ENCODE assay signal across 9 mouse cellular contexts in the genomic region with DNA sequence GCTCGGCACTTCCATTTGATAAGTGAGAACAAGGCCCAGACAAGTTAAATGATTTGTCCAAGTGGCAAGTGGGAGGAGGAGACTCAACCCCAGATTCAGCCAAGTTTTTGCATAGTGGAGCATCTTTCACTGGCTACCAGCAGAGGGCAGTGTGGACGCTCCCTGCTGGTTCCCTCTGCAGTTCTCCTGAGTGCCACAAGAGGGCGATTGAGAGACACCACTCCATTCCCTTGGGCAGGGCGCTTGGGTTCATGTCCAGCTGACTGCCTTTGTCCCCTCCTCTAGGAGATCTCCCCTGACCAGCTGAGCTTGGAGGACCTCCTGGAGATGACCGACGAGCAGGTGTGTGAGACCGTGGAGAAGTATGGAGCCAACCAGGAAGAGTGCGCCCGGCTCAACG.
A peak's percentile ranks its signal among the peaks of the same experiment; 100 is the strongest.
DNase-seq lines count a peak whose midpoint lies in the region; ATAC-seq lines count a peak whose summit lies in the region.
"Had no signal": no experiment of that assay in that cellular context is flagged by ENCODE, and none has a peak within 500 bp of the region (broad histone marks: within the 10 kb centered on the region; RNA-seq: fewer than 3 reads in every experiment).

No protein-coding gene starts in this region.

- no peak overlapping the region for H3K4me2 ChIP-seq in midbrain, embryonic 16.5 days (ENCODE audit: low read length)
- H3K4me2 ChIP-seq in forebrain, embryonic 15.5 days (replicated peaks): no peak overlapping the region
- H3K4me2 ChIP-seq in limb, embryonic 11.5 days (ENCODE audit: low read depth, severe bottlenecking): no peak overlapping the region
- no peak overlapping the region for H3K4me2 ChIP-seq in neural tube, embryonic 11.5 days (ENCODE audit: low read depth)
- H3K4me2 ChIP-seq: embryonic facial prominence, embryonic 13.5 days had no signal

- no peaks in the 10 kb centered on the region for H3K36me3 ChIP-seq in midbrain, embryonic 10.5 days
- H3K36me3 ChIP-seq in midbrain, embryonic 16.5 days (ENCODE audit: control insufficient read depth, insufficient read depth, low read length): no peaks in the 10 kb centered on the region; the same call in none of the 2 replicates
- H3K36me3 ChIP-seq in forebrain, embryonic 15.5 days: no peaks in the 10 kb centered on the region
- no peaks in the 10 kb centered on the region for H3K36me3 ChIP-seq in limb, embryonic 11.5 days (ENCODE audit: control insufficient read depth, insufficient read depth, low read length)
- no peaks in the 10 kb centered on the region for H3K36me3 ChIP-seq in neural tube, embryonic 11.5 days (ENCODE audit: control insufficient read depth, insufficient read depth, low read length)
- H3K36me3 ChIP-seq: embryonic facial prominence, embryonic 13.5 days had no signal

- H3K27ac ChIP-seq in midbrain, embryonic 10.5 days (replicated peaks): no peak overlapping the region
- no peak overlapping the region for H3K27ac ChIP-seq in midbrain, embryonic 16.5 days (ENCODE audit: low read length)
- H3K27ac ChIP-seq in forebrain, embryonic 15.5 days (replicated peaks): no peak overlapping the region
- H3K27ac ChIP-seq in limb, embryonic 11.5 days (replicated peaks; ENCODE audit: low read depth, low read length): no peak overlapping the region
- H3K27ac ChIP-seq in neural tube, embryonic 11.5 days (ENCODE audit: low read depth, low read length): no peak overlapping the region
- H3K27ac ChIP-seq: embryonic facial prominence, embryonic 13.5 days had no signal

- DNase-seq in midbrain, embryonic 10.5 days (ENCODE audit: low spot score): peak; percentile 70
- DNase-seq in c-Kit-negative CD71-positive TER-119-positive erythroid progenitor cells, embryonic 14.5 days (ENCODE audit: low read depth, low spot score): peak; percentile 32
- DNase-seq in kidney, adult 8-10 months: peak; percentile 63 to 81
- peak; percentile 79 for DNase-seq in limb, embryonic 11.5 days (ENCODE audit: low spot score)
- DNase-seq in neural tube, embryonic 11.5 days (ENCODE audit: low spot score): peak; percentile 48
- DNase-seq in testis, postnatal 10 days (ENCODE audit: low spot score): peak; percentile 83

- H3K9me3 ChIP-seq in midbrain, embryonic 10.5 days (replicated peaks): no peaks in the 10 kb centered on the region
- H3K9me3 ChIP-seq in midbrain, embryonic 16.5 days (replicated peaks; ENCODE audit: control insufficient read depth, low read length, poor library complexity, severe bottlenecking): no peaks in the 10 kb centered on the region
- H3K9me3 ChIP-seq in forebrain, embryonic 15.5 days: no peaks in the 10 kb centered on the region
- H3K9me3 ChIP-seq in limb, embryonic 11.5 days (ENCODE audit: control insufficient read depth, low read length): no peaks in the 10 kb centered on the region
- no peaks in the 10 kb centered on the region for H3K9me3 ChIP-seq in neural tube, embryonic 11.5 days (ENCODE audit: control insufficient read depth, low read length)
- H3K9me3 ChIP-seq: embryonic facial prominence, embryonic 13.5 days had no signal

- H3K4me3 ChIP-seq in midbrain, embryonic 10.5 days: no peak overlapping the region
- H3K4me3 ChIP-seq in midbrain, embryonic 16.5 days (ENCODE audit: low read depth, low read length): no peak overlapping the region
- H3K4me3 ChIP-seq in forebrain, embryonic 15.5 days: no peak overlapping the region
- H3K4me3 ChIP-seq in limb, embryonic 11.5 days (ENCODE audit: low read depth, low read length): no peak overlapping the region
- H3K4me3 ChIP-seq in neural tube, embryonic 11.5 days (ENCODE audit: low read depth, low read length): no peak overlapping the region
- H3K4me3 ChIP-seq: embryonic facial prominence, embryonic 13.5 days had no signal

- no peaks in the 10 kb centered on the region for H3K27me3 ChIP-seq in midbrain, embryonic 10.5 days (ENCODE audit: low read depth, poor library complexity, severe bottlenecking)
- H3K27me3 ChIP-seq in midbrain, embryonic 16.5 days (ENCODE audit: control insufficient read depth, insufficient read depth, low read depth, low read length): no peaks in the 10 kb centered on the region
- H3K27me3 ChIP-seq in forebrain, embryonic 15.5 days: no peaks in the 10 kb centered on the region
- no peaks in the 10 kb centered on the region for H3K27me3 ChIP-seq in limb, embryonic 11.5 days (ENCODE audit: control insufficient read depth, insufficient read depth, low read length)
- H3K27me3 ChIP-seq in neural tube, embryonic 11.5 days (ENCODE audit: control insufficient read depth, insufficient read depth, low read length): no peaks in the 10 kb centered on the region

- peaks cover 9% of the 10 kb centered on the region for H3K4me1 ChIP-seq in midbrain, embryonic 10.5 days
- no peaks in the 10 kb centered on the region for H3K4me1 ChIP-seq in midbrain, embryonic 16.5 days (ENCODE audit: control insufficient read depth, insufficient read depth, low read length)
- H3K4me1 ChIP-seq in forebrain, embryonic 15.5 days: peaks cover 4% of the 10 kb centered on the region; the same call in 1 of the 2 replicates
- H3K4me1 ChIP-seq in limb, embryonic 11.5 days (ENCODE audit: control insufficient read depth, insufficient read depth, low read length): no peaks in the 10 kb centered on the region
- no peaks in the 10 kb centered on the region for H3K4me1 ChIP-seq in neural tube, embryonic 11.5 days (ENCODE audit: control insufficient read depth, insufficient read depth, low read length)

- no peak overlapping the region for H3K9ac ChIP-seq in midbrain, embryonic 16.5 days (ENCODE audit: low read depth, low read length)
- H3K9ac ChIP-seq in forebrain, embryonic 15.5 days (replicated peaks): no peak overlapping the region
- no peak overlapping the region for H3K9ac ChIP-seq in limb, embryonic 11.5 days (ENCODE audit: low read length)
- no peak overlapping the region for H3K9ac ChIP-seq in neural tube, embryonic 11.5 days (ENCODE audit: low read length)
- H3K9ac ChIP-seq: embryonic facial prominence, embryonic 13.5 days had no signal

- 70% methylated on average over 10 of the region's 10 CpGs for WGBS in midbrain, embryonic 10.5 days
- 69% methylated on average over 10 of the region's 10 CpGs for WGBS in midbrain, embryonic 16.5 days
- 72% methylated on average over 10 of the region's 10 CpGs for WGBS in forebrain, embryonic 15.5 days
- WGBS in limb, embryonic 11.5 days: 67% methylated on average over 10 of the region's 10 CpGs
- 70% methylated on average over 10 of the region's 10 CpGs for WGBS in neural tube, embryonic 11.5 days

- ATAC-seq in midbrain, embryonic 16.5 days: no peak
- ATAC-seq in forebrain, embryonic 15.5 days (replicated peaks): peak; percentile 46; the same call in 1 of the 2 replicates
- no peak; the same call in 1 of the 2 replicates for ATAC-seq in limb, embryonic 11.5 days (ENCODE audit: insufficient number of reproducible peaks, low FRiP score, low TSS enrichment, low read depth)
- no peak for ATAC-seq in neural tube, embryonic 11.5 days (ENCODE audit: insufficient read depth, low FRiP score, low TSS enrichment)

Comparison
In these comparisons a context has a peak if more than half of its experiments do, and no peak if none do; other contexts are left out.
1. DNase-seq: peak in every context shown above with its lines; median percentile 83 in testis, postnatal 10 days; 79 in limb, embryonic 11.5 days; 72 in kidney, adult 8-10 months; 70 in midbrain, embryonic 10.5 days; 48 in neural tube, embryonic 11.5 days; 32 in c-Kit-negative CD71-positive TER-119-positive erythroid progenitor cells, embryonic 14.5 days.